Mouse (Mus musculus): Measurements from ENCODE around the gene Tatdn2. TPM values are rescaled to one million over a fixed set of nuclear protein-coding genes. Genes with fewer than 3 reads are reported as not detected.

Tatdn2 gene
- polyA plus RNA-seq, 1 experiment from 2014 or later = 2.4 TPM

GRCm38 (mm10) chr6:113683081-113683825 is 13.6 kb upstream of the Tatdn2 start:
- no peaks in the 10 kb centered on the region for H3K36me3 ChIP-seq (replicated peaks; ENCODE audit: control insufficient read depth, insufficient read depth)
- ATAC-seq (ENCODE audit: low FRiP score) (no peak), DNase-seq (ENCODE audit: low spot score) (no peak)
- H3K27me3 ChIP-seq (ENCODE audit: control insufficient read depth, insufficient read depth, low read length) = no peaks in the 10 kb centered on the region
- no peaks in the 10 kb centered on the region for H3K9me3 ChIP-seq (ENCODE audit: control insufficient read depth, low read length)
- H3K27ac ChIP-seq = no peak overlapping the region
- no peak overlapping the region for H3K4me2 ChIP-seq (replicated peaks)
- no peak overlapping the region for H3K9ac ChIP-seq
- no peaks in the 10 kb centered on the region; the same call in 1 of the 2 replicates for H3K4me1 ChIP-seq (replicated peaks; ENCODE audit: control insufficient read depth, insufficient read depth, low read length)
- H3K4me3 ChIP-seq (replicated peaks; ENCODE audit: low read length) = no peak overlapping the region
- WGBS = 91% methylated on average over 10 of the region's 10 CpGs

- WGBS = 48% methylated on average over 8 of the region's 8 CpGs
- DNase-seq (ENCODE audit: low spot score) = no peak
- no peaks in the 10 kb centered on the region for H3K36me3 ChIP-seq (replicated peaks; ENCODE audit: control insufficient read depth, insufficient read depth)
Measured at GRCm38 (mm10) chr6:113686551-113687125, 10.2 kb upstream of the Tatdn2 start.

DNA sequence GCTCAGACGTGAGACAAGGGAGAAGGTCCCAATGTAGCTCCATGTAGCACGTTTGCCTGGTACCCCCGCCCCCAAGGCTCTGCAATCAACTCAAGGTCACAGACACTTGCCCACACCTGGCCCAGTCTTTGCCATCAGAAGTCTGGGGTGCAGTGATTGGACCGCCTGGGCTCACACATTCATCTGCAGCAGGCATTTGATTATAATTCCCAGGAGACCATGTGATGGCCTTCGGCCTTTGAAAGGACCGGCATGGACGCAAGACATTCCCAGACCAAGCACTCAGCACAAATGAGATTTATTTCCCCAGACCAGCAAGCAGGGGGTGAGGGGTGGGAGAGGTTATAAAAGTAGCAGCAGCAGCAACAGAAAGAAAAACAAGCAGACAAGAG is 6.8 kb upstream of the Tatdn2 start:
- Histone ChIP-seq H3K27ac (no peak overlapping the region), H3K4me1 (replicated peaks; ENCODE audit: control insufficient read depth, insufficient read depth, low read length) (peaks cover 5% of the 10 kb centered on the region; the same call in 1 of the 2 replicates), H3K4me3 (replicated peaks; ENCODE audit: low read length) (no peak overlapping the region), H3K9me3 (ENCODE audit: control insufficient read depth, low read length) (no peaks in the 10 kb centered on the region), H3K4me2 (replicated peaks) (no peak overlapping the region), H3K27me3 (ENCODE audit: control insufficient read depth, insufficient read depth, low read length) (no peaks in the 10 kb centered on the region), H3K36me3 (replicated peaks; ENCODE audit: control insufficient read depth, insufficient read depth) (no peaks in the 10 kb centered on the region), H3K9ac (no peak overlapping the region)
- DNase-seq (ENCODE audit: low spot score) (no peak), ATAC-seq (ENCODE audit: low FRiP score) (no peak)
- 25% methylated on average over 7 of the region's 7 CpGs for WGBS

More at GRCm38 (mm10) chr6:113686551-113687125, 10.2 kb upstream of the Tatdn2 start:
- Histone ChIP-seq H3K9ac (no peak overlapping the region), H3K4me3 (replicated peaks; ENCODE audit: low read length) (no peak overlapping the region), H3K4me2 (replicated peaks) (no peak overlapping the region), H3K27me3 (ENCODE audit: control insufficient read depth, insufficient read depth, low read length) (no peaks in the 10 kb centered on the region), H3K4me1 (replicated peaks; ENCODE audit: control insufficient read depth, insufficient read depth, low read length) (peaks cover 5% of the 10 kb centered on the region; the same call in 1 of the 2 replicates), H3K9me3 (ENCODE audit: control insufficient read depth, low read length) (no peaks in the 10 kb centered on the region), H3K27ac (no peak overlapping the region)
- no peak for ATAC-seq (ENCODE audit: low FRiP score)

GRCm38 (mm10) chr6:113690400-113691083 is 6.3 kb upstream of the Tatdn2 start:
- H3K36me3 ChIP-seq (replicated peaks; ENCODE audit: control insufficient read depth, insufficient read depth) = no peaks in the 10 kb centered on the region
- DNase-seq (ENCODE audit: low spot score) (no peak), ATAC-seq (ENCODE audit: low FRiP score) (no peak)
- 0 out of 2 replicates have a peak overlapping the region, but pooled peaks have one; percentile 14 for H3K27ac ChIP-seq
- peaks cover 5% of the 10 kb centered on the region; the same call in 1 of the 2 replicates for H3K4me1 ChIP-seq (replicated peaks; ENCODE audit: control insufficient read depth, insufficient read depth, low read length)
- H3K27me3 ChIP-seq (ENCODE audit: control insufficient read depth, insufficient read depth, low read length) = no peaks in the 10 kb centered on the region
- 9% methylated on average over 14 of the region's 14 CpGs for WGBS
- peak overlapping the region; percentile 24 for H3K4me2 ChIP-seq (replicated peaks)
- H3K4me3 ChIP-seq (replicated peaks; ENCODE audit: low read length) = no peak overlapping the region
- 0 out of 2 replicates have a peak overlapping the region, but pooled peaks have one; percentile 16 for H3K9ac ChIP-seq
- no peaks in the 10 kb centered on the region for H3K9me3 ChIP-seq (ENCODE audit: control insufficient read depth, low read length)

- 85% methylated on average over 4 of the region's 4 CpGs for WGBS
- DNase-seq (ENCODE audit: low spot score) = no peak
- 0 out of 2 replicates have a peak overlapping the region, but pooled peaks have one; percentile 14 for H3K27ac ChIP-seq
Measured at GRCm38 (mm10) chr6:113691084-113691462, 5.8 kb upstream of the Tatdn2 start.

DNA sequence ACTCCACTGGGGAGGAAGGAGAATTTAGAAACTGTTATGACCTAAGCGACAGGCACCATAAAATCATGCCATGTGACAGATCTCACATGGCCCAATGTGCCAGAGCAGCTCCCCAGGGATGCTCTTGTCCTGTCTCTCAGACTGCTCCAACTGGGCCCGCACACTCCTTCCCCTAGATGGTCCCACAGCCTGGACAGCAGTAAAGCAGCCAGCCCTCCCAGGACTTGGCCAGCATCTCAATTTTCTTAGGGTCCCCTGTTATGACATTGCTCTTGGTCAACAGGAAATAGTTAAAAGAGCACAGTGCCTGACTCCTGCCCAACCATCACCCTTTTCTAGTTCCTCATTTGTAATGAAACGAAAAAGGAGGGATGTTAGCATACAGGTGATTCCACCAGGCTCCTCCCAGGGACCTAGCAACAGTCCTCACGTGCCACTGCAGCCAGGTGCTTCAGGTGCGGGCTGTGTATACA is 4.2 kb upstream of the Tatdn2 start:
- H3K4me1 ChIP-seq (replicated peaks; ENCODE audit: control insufficient read depth, insufficient read depth, low read length) = peaks cover 6% of the 10 kb centered on the region; the same call in 1 of the 2 replicates
- WGBS = 86% methylated on average over 5 of the region's 5 CpGs
- no peak overlapping the region for H3K4me2 ChIP-seq (replicated peaks)
- no peak overlapping the region for H3K9ac ChIP-seq
- no peaks in the 10 kb centered on the region for H3K27me3 ChIP-seq (ENCODE audit: control insufficient read depth, insufficient read depth, low read length)
- no peak for DNase-seq (ENCODE audit: low spot score)
- no peak for ATAC-seq (ENCODE audit: low FRiP score)
- H3K4me3 ChIP-seq (replicated peaks; ENCODE audit: low read length) = no peak overlapping the region
- H3K36me3 ChIP-seq (replicated peaks; ENCODE audit: control insufficient read depth, insufficient read depth) = no peaks in the 10 kb centered on the region
- no peak overlapping the region for H3K27ac ChIP-seq
- H3K9me3 ChIP-seq (ENCODE audit: control insufficient read depth, low read length) = no peaks in the 10 kb centered on the region

More at GRCm38 (mm10) chr6:113691084-113691462, 5.8 kb upstream of the Tatdn2 start:
- no peak overlapping the region for H3K4me3 ChIP-seq (replicated peaks; ENCODE audit: low read length)
- H3K4me1 ChIP-seq (replicated peaks; ENCODE audit: control insufficient read depth, insufficient read depth, low read length) = peaks cover 5% of the 10 kb centered on the region; the same call in 1 of the 2 replicates
- H3K27me3 ChIP-seq (ENCODE audit: control insufficient read depth, insufficient read depth, low read length) = no peaks in the 10 kb centered on the region
- no peak for ATAC-seq (ENCODE audit: low FRiP score)
- no peaks in the 10 kb centered on the region for H3K36me3 ChIP-seq (replicated peaks; ENCODE audit: control insufficient read depth, insufficient read depth)
- H3K9me3 ChIP-seq (ENCODE audit: control insufficient read depth, low read length) = no peaks in the 10 kb centered on the region
- no peak overlapping the region for H3K9ac ChIP-seq
- peak overlapping the region; percentile 24; the same call in 1 of the 2 replicates for H3K4me2 ChIP-seq (replicated peaks)

DNA sequence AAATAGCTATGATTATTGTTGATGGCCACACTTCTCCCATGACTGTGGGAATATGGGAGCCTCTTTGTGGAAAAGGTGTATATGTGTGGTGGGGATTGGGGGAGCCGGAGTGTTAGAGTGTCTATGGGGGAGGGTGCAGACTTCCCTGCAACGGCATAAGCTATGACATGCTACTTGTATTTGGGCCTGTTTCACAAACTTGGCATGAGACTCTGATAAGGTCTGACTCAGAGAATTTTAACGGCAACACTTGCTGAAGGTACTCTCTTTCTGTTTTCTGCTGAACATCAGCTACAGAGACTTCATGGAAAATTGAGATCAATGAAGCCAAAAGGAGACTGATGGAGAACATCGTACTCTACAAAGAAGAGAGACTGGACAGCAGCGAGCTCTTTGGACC is 3.5 kb upstream of the Tatdn2 start:
- Histone ChIP-seq H3K4me1 (replicated peaks; ENCODE audit: control insufficient read depth, insufficient read depth, low read length) (peaks cover 13% of the 10 kb centered on the region), H3K4me2 (replicated peaks) (no peak overlapping the region), H3K27ac (no peak overlapping the region), H3K9ac (no peak overlapping the region), H3K27me3 (ENCODE audit: control insufficient read depth, insufficient read depth, low read length) (no peaks in the 10 kb centered on the region), H3K4me3 (replicated peaks; ENCODE audit: low read length) (no peak overlapping the region), H3K36me3 (replicated peaks; ENCODE audit: control insufficient read depth, insufficient read depth) (no peaks in the 10 kb centered on the region), H3K9me3 (ENCODE audit: control insufficient read depth, low read length) (no peaks in the 10 kb centered on the region)
- DNase-seq (ENCODE audit: low spot score) (no peak), ATAC-seq (ENCODE audit: low FRiP score) (no peak)
- 91% methylated on average over 5 of the region's 5 CpGs for WGBS

GRCm38 (mm10) chr6:113695203-113695602 is 1.6 kb upstream of the Tatdn2 start:
- Histone ChIP-seq H3K4me1 (replicated peaks; ENCODE audit: control insufficient read depth, insufficient read depth, low read length) (peaks cover 22% of the 10 kb centered on the region), H3K9ac (no peak overlapping the region), H3K9me3 (ENCODE audit: control insufficient read depth, low read length) (no peaks in the 10 kb centered on the region), H3K4me2 (replicated peaks) (no peak overlapping the region), H3K27me3 (ENCODE audit: control insufficient read depth, insufficient read depth, low read length) (no peaks in the 10 kb centered on the region), H3K36me3 (replicated peaks; ENCODE audit: control insufficient read depth, insufficient read depth) (no peaks in the 10 kb centered on the region), H3K27ac (no peak overlapping the region), H3K4me3 (replicated peaks; ENCODE audit: low read length) (no peak overlapping the region)
- DNase-seq (ENCODE audit: low spot score) = no peak
- WGBS = 76% methylated on average over 1 of the region's 1 CpGs
- no peak for ATAC-seq (ENCODE audit: low FRiP score)
